Mouse (Mus musculus) forebrain, embryonic 14.5 days (tissue): ENCODE data around the gene Gcm1. TPM values are rescaled to one million over a fixed set of nuclear protein-coding genes. Genes with fewer than 3 reads are reported as not detected.

Experiments used
- ATAC-seq: fragments of 200-750 bp; cut with Nextera tagmentation; 2 replicates; pipeline ENCODE4 v1.8.0; 2017; ENCODE audit warnings: mild to moderate bottlenecking, moderate library complexity
- DNase-seq: peaks from one replicate; pipeline ENCODE4 v3.0.0-alpha.2; 2015; ENCODE audit warnings: low spot score
- H3K27ac ChIP-seq: fragments of 300-500 bp; sonication (generic); 2 replicates; pipeline ENCODE4 v1.5.1; 2014; ENCODE audit warnings: low read depth, mild to moderate bottlenecking, control low read depth, low read length, moderate library complexity
- H3K27me3 ChIP-seq: fragments of 300-500 bp; sonication (generic); replicated peaks from 2 replicates; pipeline ENCODE4 v1.6.1; 2014; ENCODE audit warnings: low read length, control low read depth, mixed read lengths; ENCODE audit not compliant: control insufficient read depth, insufficient read depth
- H3K36me3 ChIP-seq: fragments of 300-500 bp; sonication (generic); 2 replicates; pipeline ENCODE4 v1.6.1; 2014; ENCODE audit warnings: low read length, control low read depth; ENCODE audit not compliant: control insufficient read depth, insufficient read depth
- H3K4me1 ChIP-seq: fragments of 300-500 bp; sonication (generic); 2 replicates; pipeline ENCODE4 v1.6.1; 2014; ENCODE audit warnings: antibody characterized with exemption, low read length, control low read depth; ENCODE audit not compliant: control insufficient read depth, insufficient read depth
- H3K4me2 ChIP-seq: fragments of 300-500 bp; sonication (generic); 2 replicates; pipeline ENCODE4 v1.6.1; 2014; ENCODE audit warnings: mild to moderate bottlenecking, control low read depth, low read length
- H3K4me3 ChIP-seq: fragments of 300-500 bp; sonication (generic); 2 replicates; pipeline ENCODE4 v1.5.1; 2014; ENCODE audit warnings: low read depth, low read length, control low read depth
- H3K9ac ChIP-seq: fragments of 300-500 bp; sonication (generic); 2 replicates; pipeline ENCODE4 v1.6.1; 2014; ENCODE audit warnings: mild to moderate bottlenecking, low read length, control low read depth, moderate library complexity
- H3K9me3 ChIP-seq: fragments of 300-500 bp; sonication (generic); replicated peaks from 2 replicates; pipeline ENCODE4 v1.6.1; 2016; ENCODE audit warnings: low read length, control low read depth, mixed read lengths; ENCODE audit not compliant: control insufficient read depth
- WGBS: fragments of 180-500 bp; shearing (Covaris S2); extraction: QIAGEN DNeasy Blood & Tissue Kit; methylation state at CpG from one replicate; pipeline ENCODE4 v1.1.7; 2014; 5-methylcytosine and 5-hydroxymethylcytosine counted together
- polyA plus RNA-seq: library from polyadenylated mRNA; unstranded; fragments of >200 nt; fragmentation: Nextera tagmentation; extraction: Ambion mirVana; gene quantifications from 2 replicates; pipeline ENCODE4 v1.2.1, GENCODE M21; 2014

Gene Gcm1
- not detected in 2 replicates for polyA plus RNA-seq

- no peak within 1 kb of the TSS for H3K9ac ChIP-seq
- no peak for ATAC-seq
These were observed at the start of gene Gcm1 for GRCm38 (mm10) chr9:78051677-78052076. Gene Gcm1, plus strand, starts transcription at chr9:78051924.

GRCm38 (mm10) chr9:78003278-78003677 is 48.4 kb upstream of the Gcm1 start:
- no peak for ATAC-seq
- H3K9ac ChIP-seq, result no peak overlapping the region
- H3K36me3 ChIP-seq, result no peaks in the 10 kb centered on the region
- no peak overlapping the region for H3K4me3 ChIP-seq
- no peak overlapping the region for H3K4me2 ChIP-seq
- H3K9me3 ChIP-seq, result no peaks in the 10 kb centered on the region
- no peaks in the 10 kb centered on the region for H3K4me1 ChIP-seq
- H3K27ac ChIP-seq, result no peak overlapping the region
- WGBS, result 77% methylated on average over 2 of the region's 2 CpGs
- no peak for DNase-seq
- no peaks in the 10 kb centered on the region for H3K27me3 ChIP-seq

More at GRCm38 (mm10) chr9:78051677-78052076, at the start of gene Gcm1:
- no peak within 1 kb of the TSS for H3K4me3 ChIP-seq
- WGBS, result 59% methylated on average over 3 of the region's 3 CpGs
- no peak for DNase-seq
- H3K9me3 ChIP-seq, result no peaks in the 10 kb centered on the region
- H3K27ac ChIP-seq, result no peak within 1 kb of the TSS
- no peaks in the 10 kb centered on the region for H3K36me3 ChIP-seq
- no peaks in the 10 kb centered on the region for H3K4me1 ChIP-seq
- no peak within 1 kb of the TSS for H3K4me2 ChIP-seq
- no peaks in the 10 kb centered on the region for H3K27me3 ChIP-seq

- Histone ChIP-seq H3K9me3 (no peaks in the 10 kb centered on the region), H3K27me3 (no peaks in the 10 kb centered on the region), H3K9ac (no peak overlapping the region), H3K4me3 (no peak overlapping the region), H3K27ac (no peak overlapping the region), H3K36me3 (no peaks in the 10 kb centered on the region), H3K4me2 (no peak overlapping the region), H3K4me1 (no peaks in the 10 kb centered on the region)
- no peak for ATAC-seq
- DNase-seq, result peak; percentile 18
- 62% methylated on average over 3 of the region's 3 CpGs for WGBS
These were observed 46.2 kb upstream of the Gcm1 start for GRCm38 (mm10) chr9:78005481-78005880.

- H3K4me2 ChIP-seq, result no peak overlapping the region
- H3K4me1 ChIP-seq, result no peaks in the 10 kb centered on the region
- H3K27me3 ChIP-seq, result no peaks in the 10 kb centered on the region
- H3K9me3 ChIP-seq, result no peaks in the 10 kb centered on the region
- peak; percentile 83 for DNase-seq
- H3K36me3 ChIP-seq, result no peaks in the 10 kb centered on the region
- no peak overlapping the region for H3K4me3 ChIP-seq
- H3K27ac ChIP-seq, result no peak overlapping the region
- peak; percentile 84 for ATAC-seq
- WGBS, result 56% methylated on average over 19 of the region's 19 CpGs
- H3K9ac ChIP-seq, result no peak overlapping the region
These were observed 45.3 kb upstream of the Gcm1 start for GRCm38 (mm10) chr9:78006209-78007001.

GRCm38 (mm10) chr9:78009382-78009781 is 42.3 kb upstream of the Gcm1 start:
- no peak for DNase-seq
- Histone ChIP-seq H3K4me1 (no peaks in the 10 kb centered on the region), H3K27ac (no peak overlapping the region), H3K9ac (no peak overlapping the region), H3K4me2 (no peak overlapping the region), H3K9me3 (no peaks in the 10 kb centered on the region), H3K36me3 (no peaks in the 10 kb centered on the region), H3K4me3 (no peak overlapping the region), H3K27me3 (no peaks in the 10 kb centered on the region)
- no peak for ATAC-seq
- 91% methylated on average over 7 of the region's 7 CpGs for WGBS

GRCm38 (mm10) chr9:78010187-78010586 is 41.5 kb upstream of the Gcm1 start:
- 94% methylated on average over 5 of the region's 5 CpGs for WGBS
- no peak overlapping the region for H3K27ac ChIP-seq
- no peak for DNase-seq
- H3K4me2 ChIP-seq, result no peak overlapping the region
- no peak overlapping the region for H3K4me3 ChIP-seq
- H3K9me3 ChIP-seq, result no peaks in the 10 kb centered on the region
- no peak overlapping the region for H3K9ac ChIP-seq
- no peaks in the 10 kb centered on the region for H3K27me3 ChIP-seq
- H3K4me1 ChIP-seq, result no peaks in the 10 kb centered on the region
- no peaks in the 10 kb centered on the region for H3K36me3 ChIP-seq
- no peak for ATAC-seq

- Histone ChIP-seq H3K27ac (no peak overlapping the region), H3K9me3 (no peaks in the 10 kb centered on the region), H3K4me2 (no peak overlapping the region), H3K4me1 (no peaks in the 10 kb centered on the region), H3K9ac (no peak overlapping the region), H3K36me3 (no peaks in the 10 kb centered on the region), H3K4me3 (no peak overlapping the region), H3K27me3 (no peaks in the 10 kb centered on the region)
- ATAC-seq (no peak), DNase-seq (no peak)
- WGBS, result 86% methylated on average over 10 of the region's 10 CpGs
These were observed 41.0 kb upstream of the Gcm1 start for GRCm38 (mm10) chr9:78010707-78011106.

GRCm38 (mm10) chr9:78012066-78012465 is 39.7 kb upstream of the Gcm1 start:
- Histone ChIP-seq H3K4me3 (no peak overlapping the region), H3K36me3 (no peaks in the 10 kb centered on the region), H3K9me3 (no peaks in the 10 kb centered on the region), H3K4me2 (no peak overlapping the region), H3K27ac (no peak overlapping the region), H3K27me3 (no peaks in the 10 kb centered on the region), H3K4me1 (no peaks in the 10 kb centered on the region), H3K9ac (no peak overlapping the region)
- ATAC-seq, result no peak
- WGBS, result 85% methylated on average over 4 of the region's 4 CpGs
- no peak for DNase-seq

GRCm38 (mm10) chr9:78012681-78013080 is 39.0 kb upstream of the Gcm1 start:
- no peak for DNase-seq
- 92% methylated on average over 5 of the region's 5 CpGs for WGBS
- H3K4me1 ChIP-seq, result no peaks in the 10 kb centered on the region
- no peaks in the 10 kb centered on the region for H3K27me3 ChIP-seq
- H3K4me2 ChIP-seq, result no peak overlapping the region
- no peak overlapping the region for H3K4me3 ChIP-seq
- H3K36me3 ChIP-seq, result no peaks in the 10 kb centered on the region
- H3K27ac ChIP-seq, result no peak overlapping the region
- no peak overlapping the region for H3K9ac ChIP-seq
- H3K9me3 ChIP-seq, result no peaks in the 10 kb centered on the region
- ATAC-seq, result no peak
